Mouse (Mus musculus) MEL (cell line): Measurements from ENCODE around the gene Nr3c2.

Experiments
- CHD1 ChIP-seq: IDR thresholded peaks from 2 replicates; pipeline ENCODE4 v1.6.1; 2012; ENCODE audit warnings: low read depth, mild to moderate bottlenecking, inconsistent platforms, low read length, improper control_type of control experiment
- CTCF ChIP-seq, 3 experiments: IDR thresholded peaks in 2 of 3; conservative IDR thresholded peaks in 1 of 3; 2 replicates each; pipeline ENCODE4 v1.5.1; 2011 to 2012; ENCODE audit warnings: low read length in 3 of 3, low read depth in 2 of 3, mild to moderate bottlenecking in 2 of 3, improper control_type of control experiment in 1 of 3, inconsistent platforms in 1 of 3, mixed read lengths in 1 of 3, moderate library complexity in 1 of 3; ENCODE audit not compliant: control insufficient read depth in 1 of 3, insufficient read depth in 1 of 3, poor library complexity in 1 of 3, severe bottlenecking in 1 of 3
- EP300 ChIP-seq, 2 experiments: IDR thresholded peaks; 2 replicates each; pipeline ENCODE4 v1.6.1; 2011; ENCODE audit warnings: improper control_type of control experiment in 2 of 2, low read length in 2 of 2, low read depth in 1 of 2, mild to moderate bottlenecking in 1 of 2
- KAT2A ChIP-seq: conservative IDR thresholded peaks from 2 replicates; pipeline ENCODE4 v1.6.1; 2012; ENCODE audit warnings: low read depth, low read length, improper control_type of control experiment, inconsistent platforms
- MYC ChIP-seq: IDR thresholded peaks from 2 replicates; pipeline ENCODE4 v1.6.1; 2011; ENCODE audit warnings: low read depth, mild to moderate bottlenecking, low read length, improper control_type of control experiment, moderate library complexity
- POLR2A ChIP-seq, 2 experiments: IDR thresholded peaks; 2 replicates each; pipeline ENCODE4 v1.6.1; 2011 to 2012; ENCODE audit warnings: low read length in 2 of 2, mild to moderate bottlenecking in 2 of 2, control low read depth in 1 of 2, improper control_type of control experiment in 1 of 2, low read depth in 1 of 2, moderate library complexity in 1 of 2; ENCODE audit not compliant: control insufficient read depth in 1 of 2, insufficient read depth in 1 of 2, poor library complexity in 1 of 2
- POLR2AphosphoS2 ChIP-seq: IDR thresholded peaks from 2 replicates; pipeline ENCODE4 v1.6.1; 2011; ENCODE audit warnings: low read length, improper control_type of control experiment
- RCOR1 ChIP-seq: IDR thresholded peaks from 2 replicates; pipeline ENCODE4 v1.6.1; 2012; ENCODE audit warnings: low read depth, mild to moderate bottlenecking, inconsistent platforms, low read length, improper control_type of control experiment
- SMC3 ChIP-seq: IDR thresholded peaks from 2 replicates; pipeline ENCODE4 v1.6.1; 2011; ENCODE audit warnings: low read depth, low read length, improper control_type of control experiment
- TCF12 ChIP-seq: IDR thresholded peaks from 2 replicates; pipeline ENCODE4 v1.6.1; 2014; ENCODE audit warnings: low read depth, mild to moderate bottlenecking, inconsistent platforms, low read length, improper control_type of control experiment, moderate library complexity
- ZMIZ1 ChIP-seq: IDR thresholded peaks from 2 replicates; pipeline ENCODE4 v1.6.1; 2012; ENCODE audit warnings: low read depth, mild to moderate bottlenecking, inconsistent platforms, low read length, improper control_type of control experiment, moderate library complexity
- ZNF384 ChIP-seq: IDR thresholded peaks from 2 replicates; pipeline ENCODE4 v1.6.1; 2012; ENCODE audit warnings: low read depth, mild to moderate bottlenecking, inconsistent platforms, low read length, improper control_type of control experiment

GRCm38 (mm10) chr8:76924150-76924549 is 24.9 kb downstream of the Nr3c2 start:
- TF ChIP-seq EP300 (IDR thresholded peaks at IDR 0.05; ENCODE audit: low read depth in 1 of 2, low read length in 2 of 2) (no peak), POLR2A (IDR thresholded peaks at IDR 0.05; ENCODE audit: control insufficient read depth in 1 of 2, insufficient read depth in 1 of 2, low read depth in 1 of 2, low read length in 2 of 2, poor library complexity in 1 of 2) (no peak), ZNF384 (no peak), CHD1 (no peak), CTCF (IDR thresholded peaks at IDR 0.05 in 2 of 3, conservative IDR thresholded peaks at IDR 0.05 in 1 of 3; ENCODE audit: control insufficient read depth in 1 of 3, insufficient read depth in 1 of 3, low read depth in 2 of 3, low read length in 3 of 3, poor library complexity in 1 of 3, severe bottlenecking in 1 of 3) (no peak), ZMIZ1 (no peak), TCF12 (no peak), KAT2A (no peak), POLR2AphosphoS2 (no peak), MYC (no peak), SMC3 (no peak), RCOR1 (no peak)
